Comparison of ENCODE assay signal across 11 mouse cellular contexts in genomic region chr19:50961910-50962309, GRCm38 (mm10).
DNase-seq lines count a peak whose midpoint lies in the region; ATAC-seq and TF ChIP-seq lines count a peak whose summit lies in the region.
"Had no signal": no experiment of that assay in that cellular context is flagged by ENCODE, and none has a peak within 500 bp of the region (broad histone marks: within the 10 kb centered on the region; RNA-seq: fewer than 3 reads in every experiment).

No protein-coding gene starts in this region.

- H3K27me3 ChIP-seq in kidney, embryonic 16.5 days (ENCODE audit: insufficient read depth, low read length), result no peaks in the 10 kb centered on the region

- H3K4me3 ChIP-seq in kidney, embryonic 16.5 days (ENCODE audit: low read length), result no peak overlapping the region
- no peak overlapping the region for H3K4me3 ChIP-seq in embryonic fibroblast, embryonic 13.5 days (ENCODE audit: insufficient read depth, low read length)
- H3K4me3 ChIP-seq: forebrain, embryonic 10.5 days had no signal

- no peak for TF ChIP-seq POLR2A in embryonic fibroblast, embryonic 13.5 days (IDR thresholded peaks at IDR 0.05; ENCODE audit: low read depth, low read length)

- no peak for ATAC-seq in kidney, embryonic 16.5 days (ENCODE audit: low FRiP score, low TSS enrichment)

- no peaks in the 10 kb centered on the region for H3K4me1 ChIP-seq in kidney, embryonic 16.5 days (ENCODE audit: insufficient read depth, low read length)
- H3K4me1 ChIP-seq in embryonic fibroblast, embryonic 13.5 days (ENCODE audit: control insufficient read depth, insufficient read depth, low read length), result no peaks in the 10 kb centered on the region
- H3K4me1 ChIP-seq: forebrain, embryonic 10.5 days had no signal

- H3K36me3 ChIP-seq in kidney, embryonic 16.5 days (ENCODE audit: insufficient read depth, low read length), result no peaks in the 10 kb centered on the region
- H3K36me3 ChIP-seq: forebrain, embryonic 10.5 days had no signal

- H3K9me3 ChIP-seq in kidney, embryonic 16.5 days (ENCODE audit: low read length), result no peaks in the 10 kb centered on the region
- H3K9me3 ChIP-seq: forebrain, embryonic 10.5 days had no signal

- H3K9ac ChIP-seq in kidney, embryonic 16.5 days (replicated peaks; ENCODE audit: low read length), result no peak overlapping the region

- no peak overlapping the region for H3K27ac ChIP-seq in kidney, embryonic 16.5 days (ENCODE audit: low read length)
- H3K27ac ChIP-seq in embryonic fibroblast, embryonic 13.5 days (ENCODE audit: insufficient read depth, low read length), result 0 out of 2 replicates have a peak overlapping the region, but pooled peaks have one; percentile 29
- H3K27ac ChIP-seq: forebrain, embryonic 10.5 days had no signal

- TF ChIP-seq CTCF in embryonic fibroblast, embryonic 13.5 days (IDR thresholded peaks at IDR 0.05; ENCODE audit: borderline replicate concordance, insufficient read depth, low read length), result no peak

- H3K4me2 ChIP-seq in kidney, embryonic 16.5 days (replicated peaks; ENCODE audit: low read depth, low read length), result no peak overlapping the region

- 48% methylated on average over 8 of the region's 8 CpGs for WGBS in kidney, embryonic 16.5 days

- peak; percentile 31 for DNase-seq in kidney, adult 18-20 months
- peak; percentile 51 for DNase-seq in Muller cell, postnatal 12 days (ENCODE audit: inconsistent ontology term)
- peak; percentile 41 to 76 for DNase-seq in kidney, postnatal 36 days
- no peak for DNase-seq in spleen, postnatal 14 days (ENCODE audit: low spot score in 2 of 2)
- DNase-seq in frontal cortex, postnatal 25 days (ENCODE audit: low spot score in 2 of 2), result no peak
- DNase-seq: adrenal gland, adult 2 months; cerebellum, adult 9-11 months; thymus, postnatal 25 days had no signal

Comparison
In these comparisons a context has a peak if more than half of its experiments do, and no peak if none do; other contexts are left out.
1. DNase-seq: peak in kidney, adult 18-20 months (single experiment), Muller cell, postnatal 12 days (single experiment) and kidney, postnatal 36 days (2 of 2); none in spleen, postnatal 14 days (0 of 2) and frontal cortex, postnatal 25 days (0 of 2).